Mouse (Mus musculus): Measurements from ENCODE around the gene Slc26a10.
"Not testable (repeated sequence)": the region's sequence is repeated elsewhere in the genome, so short reads cannot be mapped to it uniquely, and the experiment has no call there.

Slc26a10 gene

GRCm38 (mm10) chr10:127134394-127135035 lies 45.9 kb downstream of the Slc26a10 start:
- not testable (repeated sequence) for DNase-seq (ENCODE audit: low read depth, low spot score)

- no peak for DNase-seq (ENCODE audit: low read depth, low spot score)
Measured at GRCm38 (mm10) chr10:127132469-127132868, 48.0 kb downstream of the Slc26a10 start.

- no peak for DNase-seq (ENCODE audit: low read depth, low spot score)
Measured at GRCm38 (mm10) chr10:127129431-127129830, 51.0 kb downstream of the Slc26a10 start.

GRCm38 (mm10) chr10:127127711-127128279 lies 52.6 kb downstream of the Slc26a10 start:
- no peak for DNase-seq (ENCODE audit: low read depth, low spot score)

GRCm38 (mm10) chr10:127126579-127126978 lies 53.9 kb downstream of the Slc26a10 start:
- DNase-seq (ENCODE audit: low read depth, low spot score), result no peak

- DNase-seq (ENCODE audit: low read depth, low spot score), result no peak
Measured at GRCm38 (mm10) chr10:127125210-127126001, 55.0 kb downstream of the Slc26a10 start.

- no peak for DNase-seq (ENCODE audit: low read depth, low spot score)
Measured at GRCm38 (mm10) chr10:127123436-127123805, 57.0 kb downstream of the Slc26a10 start.

GRCm38 (mm10) chr10:127122784-127123435 lies 57.5 kb downstream of the Slc26a10 start:
- no peak for DNase-seq (ENCODE audit: low read depth, low spot score)

- no peak for DNase-seq (ENCODE audit: low read depth, low spot score)
Measured at GRCm38 (mm10) chr10:127122018-127122417, 58.4 kb downstream of the Slc26a10 start.

All from WW6 (cell line).